Mouse (Mus musculus): ENCODE measurements around the gene Lmna.

Gene Lmna

DNA sequence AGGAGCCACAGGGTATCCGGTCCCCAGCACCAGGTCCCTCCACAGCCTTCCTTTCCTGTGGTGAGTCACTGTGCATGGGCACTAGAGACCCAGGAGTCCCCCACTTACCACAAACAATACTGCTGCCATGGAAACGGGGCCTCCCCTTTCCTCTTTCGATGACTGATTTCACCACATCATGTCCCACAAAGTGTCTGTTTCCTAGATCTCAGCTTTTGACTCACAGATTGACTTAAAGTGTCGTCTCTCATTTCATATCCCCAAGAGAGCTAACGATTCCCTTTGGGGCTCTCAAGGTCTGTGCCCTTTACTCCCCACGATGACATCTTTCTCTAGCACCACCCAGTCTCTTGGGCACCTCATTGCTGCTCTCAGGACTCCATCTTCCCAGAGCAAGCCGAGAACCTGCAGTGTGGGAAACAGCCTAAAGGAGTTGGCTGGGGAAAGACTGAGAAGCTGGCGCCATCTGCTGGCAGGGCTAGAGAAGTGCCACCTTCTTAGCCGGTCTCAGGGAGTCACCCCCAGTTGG, 12.1 kb upstream of the Lmna start:
- peak; percentile 74 for DNase-seq (ENCODE audit: low read depth, low spot score)

DNA sequence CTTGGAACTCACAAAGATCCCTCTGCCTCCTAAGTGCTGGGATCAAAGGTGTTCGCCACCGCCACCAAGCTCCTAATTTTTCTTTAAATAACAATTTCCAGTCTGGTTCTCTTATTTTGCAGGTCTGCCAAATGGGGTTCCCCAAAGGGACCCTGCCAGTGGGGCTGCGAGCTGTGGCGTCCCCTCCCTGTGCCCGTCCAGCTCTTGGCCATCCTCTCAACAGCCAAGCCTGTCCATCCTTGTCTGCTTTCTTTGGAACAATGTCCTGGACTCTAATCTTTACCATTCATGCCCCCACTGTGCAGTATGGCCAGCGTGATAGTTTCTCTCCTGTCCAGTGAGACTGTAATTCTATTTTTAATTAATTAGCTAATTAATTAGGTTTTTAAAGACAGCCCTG, 11.4 kb upstream of the Lmna start:
- DNase-seq (ENCODE audit: low read depth, low spot score) = no peak

DNA sequence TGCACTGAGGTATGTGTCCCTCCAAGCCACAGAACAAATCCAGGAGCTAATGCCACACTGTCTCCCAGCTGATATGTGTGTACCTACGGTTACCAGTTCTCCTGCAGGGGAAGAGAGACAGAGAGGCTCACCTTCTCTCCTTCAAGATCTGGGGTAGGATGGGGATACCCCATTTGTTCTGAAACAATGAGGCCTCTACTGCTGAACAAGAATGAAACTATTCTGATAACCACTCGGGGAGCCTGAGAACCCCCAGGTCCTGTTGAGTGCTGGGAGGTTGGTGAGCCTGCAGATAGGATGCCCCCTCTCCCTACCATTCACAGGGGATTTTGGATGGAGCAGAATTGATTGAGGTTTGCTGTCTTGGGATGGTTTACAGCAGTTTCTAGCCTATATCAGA, 10.3 kb upstream of the Lmna start:
- DNase-seq (ENCODE audit: low read depth, low spot score) = peak; percentile 47

DNA sequence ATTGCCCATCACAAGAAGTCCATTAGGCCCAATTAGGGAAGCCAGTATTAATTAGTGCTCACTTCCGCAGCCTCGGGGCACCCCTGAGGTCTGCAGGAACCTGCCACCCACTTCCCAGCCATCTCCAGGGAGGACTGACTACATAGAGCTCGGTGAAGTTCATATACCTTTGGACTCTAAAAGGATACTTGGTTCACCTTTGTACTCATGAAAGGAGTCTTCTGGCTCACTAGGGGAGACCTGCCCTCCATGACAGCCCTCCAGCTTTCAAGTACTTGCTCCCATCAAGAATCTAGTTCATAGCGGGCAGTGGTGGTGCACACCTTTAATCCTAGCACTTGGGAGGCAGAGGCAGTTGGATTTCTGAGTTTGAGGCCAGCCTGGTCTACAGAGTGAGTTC, 8.7 kb upstream of the Lmna start:
- DNase-seq (ENCODE audit: low read depth, low spot score) = no peak

DNA sequence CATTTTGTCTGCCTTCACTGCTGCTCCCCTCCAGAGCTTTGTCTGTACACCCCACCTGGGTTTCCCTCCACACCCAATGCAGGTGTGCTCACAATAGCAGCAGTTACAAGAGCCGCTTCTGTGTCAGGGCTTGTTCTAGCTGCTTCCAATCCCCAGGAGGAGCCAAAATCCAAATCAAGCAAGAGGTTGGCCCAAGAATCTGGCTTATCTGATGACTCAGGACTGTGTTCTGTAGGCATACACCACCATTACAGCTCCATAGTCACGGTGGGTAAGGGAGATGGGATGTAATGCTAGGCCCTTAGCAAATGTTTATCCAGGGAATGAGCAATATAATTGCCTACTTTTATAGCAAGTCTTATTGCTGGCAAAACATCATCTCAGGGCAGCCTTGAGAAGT, 6.7 kb upstream of the Lmna start:
- DNase-seq (ENCODE audit: low read depth, low spot score) = no peak

DNA sequence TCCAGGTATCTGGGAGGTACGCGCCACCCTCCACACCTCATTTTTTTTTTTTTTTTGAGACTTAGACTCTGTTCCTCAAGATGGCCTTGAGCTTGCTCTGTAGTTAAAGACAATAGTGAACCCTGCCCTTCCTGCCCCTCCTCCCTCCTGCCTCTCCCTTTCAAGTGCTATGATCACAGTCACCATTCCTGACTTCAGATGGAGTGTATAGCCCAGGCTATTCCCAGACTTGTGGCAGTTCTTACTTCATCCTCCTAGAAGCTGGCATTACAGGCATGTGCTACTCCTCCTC, 5.3 kb upstream of the Lmna start:
- no peak for DNase-seq (ENCODE audit: low read depth, low spot score)

DNA sequence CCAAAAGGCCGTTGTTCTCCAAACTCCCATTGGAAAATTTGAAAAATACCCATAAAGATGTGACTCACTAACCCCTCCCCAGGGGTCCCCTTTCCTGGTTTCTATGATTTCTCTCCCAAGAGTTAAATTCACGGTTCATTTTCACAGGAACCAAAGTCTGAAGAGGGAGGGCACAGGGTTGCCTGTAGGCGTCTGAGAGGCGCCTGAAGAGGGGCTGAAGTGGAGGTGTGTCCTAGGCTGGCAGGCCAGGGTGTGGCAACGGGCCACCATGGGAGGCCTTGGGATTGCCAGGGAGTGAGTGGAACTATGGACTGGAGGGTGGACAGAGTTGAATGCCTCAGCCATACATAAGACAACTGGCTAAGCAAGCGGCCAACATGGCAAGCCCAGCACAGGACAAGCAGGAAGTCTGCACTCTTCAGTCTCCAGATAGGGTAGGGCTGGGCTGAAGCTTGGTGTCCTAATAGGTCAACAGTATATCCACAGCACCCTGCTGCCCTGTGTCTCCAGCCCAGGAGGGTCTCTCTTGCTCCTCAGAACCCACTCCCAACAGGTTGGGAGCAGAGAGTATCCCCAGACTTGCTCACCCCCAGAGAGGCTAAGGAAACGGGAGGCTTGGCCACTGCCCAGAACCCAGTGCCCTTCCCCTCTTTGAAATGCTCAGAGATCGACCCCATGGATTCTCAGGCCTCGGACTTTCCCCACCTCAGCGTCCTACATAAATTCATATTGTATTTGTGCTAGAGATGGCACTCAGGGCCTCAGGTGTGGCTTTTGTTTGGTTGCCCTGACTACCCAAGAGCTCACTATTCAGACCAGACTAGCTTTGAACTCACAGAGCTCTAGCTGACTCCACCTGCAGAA, 4.7 kb upstream of the Lmna start:
- no peak for DNase-seq (ENCODE audit: low read depth, low spot score)

DNA sequence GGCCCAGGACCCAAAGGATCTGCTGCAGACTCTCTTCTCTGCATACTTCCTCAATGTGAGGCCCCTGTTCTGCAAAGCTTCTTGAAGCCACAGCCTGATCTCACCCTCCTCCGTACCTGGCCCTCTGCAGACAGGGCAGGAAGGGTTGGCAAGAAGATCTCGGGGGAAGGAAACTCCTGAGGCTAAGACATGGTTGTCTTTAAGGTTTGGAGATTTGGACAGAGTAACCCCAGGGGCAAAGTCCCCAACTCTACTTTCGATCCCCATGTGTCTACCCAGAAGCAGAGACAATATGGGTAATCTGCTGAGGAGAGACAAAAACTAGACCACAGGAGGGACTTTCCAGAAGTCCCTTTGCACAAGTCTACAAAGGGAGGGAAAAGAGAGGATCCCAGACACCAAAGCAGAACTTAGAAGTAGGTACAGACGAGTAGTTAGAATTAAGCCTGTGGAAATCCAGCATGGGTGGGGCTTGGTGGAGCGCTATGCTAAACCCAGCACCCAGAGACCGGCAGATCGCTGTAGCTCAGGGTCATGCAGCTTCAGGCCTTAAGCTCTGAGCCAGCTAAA, 3.9 kb upstream of the Lmna start:
- peak; percentile 73 for DNase-seq (ENCODE audit: low read depth, low spot score)

DNA sequence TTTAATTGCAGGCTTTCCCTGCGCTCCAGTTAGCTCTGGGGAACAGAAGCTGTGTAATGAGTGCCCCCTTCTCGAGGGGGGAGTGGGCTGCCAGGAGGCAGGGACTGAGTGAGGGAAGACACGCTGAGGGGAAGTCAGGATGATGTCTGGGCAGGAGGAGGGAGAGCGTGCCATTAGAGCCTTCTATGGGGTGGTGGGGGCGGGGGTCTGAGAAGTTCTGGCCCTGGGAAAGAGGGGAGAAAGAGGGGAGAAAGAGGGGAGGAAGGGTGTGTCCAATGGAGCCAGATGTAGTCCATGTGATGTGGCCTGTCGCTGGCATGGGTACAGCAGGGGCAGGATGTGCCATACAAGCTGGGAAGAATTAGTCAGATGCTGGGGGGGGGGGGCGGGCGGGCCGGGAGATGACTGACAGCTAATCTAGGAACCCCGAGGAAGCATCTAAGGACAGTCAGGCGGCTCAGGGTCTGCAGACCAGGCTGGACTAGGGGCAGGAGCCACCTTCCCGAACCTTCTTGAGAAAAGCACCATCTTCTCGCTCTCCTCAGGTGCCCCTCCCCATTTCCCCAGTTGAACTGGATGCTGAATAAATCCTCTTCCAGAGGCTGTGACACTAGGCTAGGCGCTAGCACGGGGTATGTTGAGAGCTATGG, 3.3 kb upstream of the Lmna start:
- no peak for DNase-seq (ENCODE audit: low read depth, low spot score)

DNA sequence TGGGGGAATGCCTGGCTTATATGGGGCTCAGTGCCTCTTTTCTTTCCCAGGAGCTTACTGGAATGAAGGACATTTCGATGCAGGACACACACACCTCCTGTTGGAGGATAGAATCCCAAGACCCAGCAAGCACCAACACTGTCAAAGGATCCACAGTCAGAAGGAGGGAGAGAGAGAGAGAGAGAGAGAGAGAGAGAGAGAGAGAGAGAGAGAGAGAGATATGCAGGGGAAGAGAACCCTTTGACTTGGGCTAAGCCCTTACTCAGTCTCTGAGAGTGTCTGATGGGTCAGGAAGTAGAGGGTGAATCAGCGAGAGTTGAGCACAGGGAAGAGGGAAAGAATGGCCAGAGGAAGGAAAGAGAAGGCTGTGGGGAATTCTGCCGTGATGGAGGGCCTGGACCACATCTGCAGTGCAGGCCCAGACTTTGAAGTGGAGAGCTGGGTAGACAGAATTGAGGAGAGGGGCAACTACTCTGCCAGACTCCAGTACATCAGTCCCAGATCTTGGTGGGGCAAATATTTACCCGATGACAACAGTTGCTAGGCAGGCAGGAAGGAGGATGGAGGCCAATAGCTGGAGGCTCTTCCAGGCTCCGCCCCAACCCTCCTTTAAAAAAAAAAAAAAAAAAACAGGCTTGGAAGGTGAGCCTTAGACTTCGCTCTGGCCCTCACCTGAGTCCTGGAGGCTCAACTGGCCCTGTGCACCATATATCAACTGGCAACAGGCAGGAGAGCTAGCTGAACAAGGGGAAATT, 2.6 kb upstream of the Lmna start:
- DNase-seq (ENCODE audit: low read depth, low spot score) = no peak

DNA sequence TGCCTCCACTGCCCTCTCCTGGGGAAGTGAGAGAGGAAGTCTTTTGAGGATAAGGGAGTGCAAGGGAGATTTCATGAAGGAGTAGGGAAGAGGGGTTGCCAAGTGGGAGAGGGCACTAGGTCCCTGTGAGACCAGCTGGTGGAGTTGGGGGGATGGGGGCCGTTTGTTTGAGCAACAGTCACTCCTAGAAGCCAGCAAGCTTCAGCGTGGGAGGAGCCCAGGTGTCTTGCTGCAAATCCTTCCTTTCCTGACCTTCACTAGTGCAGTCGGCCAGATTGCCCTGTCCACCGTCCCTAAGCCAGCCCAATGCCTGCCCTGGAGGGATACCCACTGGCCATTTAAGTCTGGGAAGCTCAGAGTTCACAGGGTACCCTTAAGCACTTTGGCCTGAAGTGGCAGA, 1.8 kb upstream of the Lmna start:
- no peak for DNase-seq (ENCODE audit: low read depth, low spot score)

DNA sequence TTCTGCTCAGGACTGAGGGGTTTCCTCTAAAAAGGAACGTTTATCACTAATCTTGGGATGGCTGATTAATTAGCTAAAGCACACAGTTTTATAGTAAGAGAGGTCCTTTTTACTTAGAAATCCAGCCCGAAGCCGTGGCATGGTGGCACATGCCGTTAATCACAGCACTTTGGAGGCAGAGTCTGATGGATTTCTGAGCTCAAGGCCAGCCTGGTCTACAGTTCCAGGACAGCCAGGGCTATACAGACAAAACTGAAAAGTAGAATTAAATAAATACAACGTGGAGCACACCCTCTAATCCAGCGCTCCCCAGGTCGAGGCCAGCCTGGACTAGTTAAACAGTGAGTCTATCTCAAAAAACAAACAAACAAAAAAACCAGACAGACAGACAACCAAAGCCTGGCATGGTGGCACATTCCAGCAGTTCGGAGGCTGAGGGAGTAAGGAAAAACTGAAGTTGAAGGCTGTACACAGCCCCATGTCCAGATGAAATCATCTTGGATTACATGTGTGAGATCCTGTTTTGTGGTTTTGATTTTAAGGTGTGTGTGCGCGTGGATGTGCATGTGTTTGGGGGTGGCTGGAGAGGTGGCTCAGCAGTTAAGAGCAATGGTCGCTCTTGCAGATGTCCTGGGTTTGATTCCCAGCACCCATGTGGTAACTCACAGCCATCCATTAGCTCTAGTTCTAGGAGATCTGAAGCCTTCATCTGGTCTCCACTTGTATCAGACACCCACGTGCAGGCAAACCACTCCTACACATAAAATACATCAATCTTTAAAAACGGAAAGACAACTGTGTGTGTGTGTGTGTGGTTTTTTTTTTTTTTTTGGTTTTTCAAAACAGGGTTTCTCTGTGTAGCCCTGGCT, 899 bp upstream of the Lmna start:
- DNase-seq (ENCODE audit: low read depth, low spot score) = no peak

DNA sequence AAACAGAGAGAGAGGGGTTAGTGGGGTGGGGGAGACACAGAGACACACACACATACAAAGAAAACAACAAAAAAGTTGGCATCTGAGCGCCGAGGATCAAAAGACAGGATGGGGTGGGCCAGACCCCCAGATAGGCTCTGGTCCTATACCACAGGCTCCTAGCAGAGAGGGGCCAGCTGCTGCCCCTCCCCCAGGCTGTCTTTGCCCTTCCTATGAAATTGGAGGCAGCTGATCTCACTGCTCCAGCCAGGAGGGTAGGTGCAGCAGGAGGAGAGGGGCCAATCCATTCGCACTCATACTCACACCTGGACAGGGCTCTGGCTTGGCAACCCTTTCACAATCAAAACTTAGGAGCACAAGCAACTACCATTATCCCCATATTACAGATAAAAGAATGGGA, 506 bp downstream of the Lmna start:
- no peak for DNase-seq (ENCODE audit: low read depth, low spot score)

DNA sequence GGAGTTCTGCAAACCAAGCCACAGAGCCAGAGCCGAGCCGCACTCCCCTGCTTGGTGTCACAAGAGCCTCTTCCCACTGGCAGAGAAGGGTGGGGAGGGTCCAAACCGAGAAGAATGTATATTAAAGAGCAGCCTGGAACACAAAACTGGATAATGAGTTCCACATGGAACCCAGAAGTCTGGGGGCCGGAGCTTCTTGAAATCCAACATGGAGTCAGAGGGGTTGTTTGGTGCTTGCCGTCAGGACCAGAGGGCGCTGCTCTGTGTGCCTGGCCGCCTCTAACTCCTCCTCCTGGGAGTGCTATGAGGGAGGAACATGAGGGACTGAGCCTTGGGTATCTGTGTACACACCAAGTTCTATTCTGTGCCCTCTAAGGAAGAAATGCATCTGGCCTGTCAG, 4.0 kb downstream of the Lmna start:
- DNase-seq (ENCODE audit: low read depth, low spot score) = no peak

DNA sequence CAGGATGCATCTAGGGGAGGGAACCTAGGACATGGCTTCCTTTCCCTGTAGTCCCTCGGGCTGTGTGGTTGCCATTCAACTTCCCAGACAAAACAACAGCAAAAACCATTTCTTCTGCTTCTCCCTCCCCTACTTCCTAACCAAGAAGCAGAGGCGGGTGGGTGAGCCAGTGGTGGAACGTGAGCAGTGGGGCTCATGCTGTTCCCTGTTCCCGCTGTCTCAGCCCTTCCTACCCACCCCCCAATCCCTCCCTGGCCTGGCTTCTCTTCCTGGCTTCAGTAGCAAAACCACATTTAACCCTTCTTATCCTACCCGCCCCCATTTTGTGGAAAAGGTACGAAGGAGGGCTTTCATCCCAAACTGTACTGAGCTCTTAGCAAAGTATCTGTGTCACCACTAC, 4.7 kb downstream of the Lmna start:
- DNase-seq (ENCODE audit: low read depth, low spot score) = no peak

DNA sequence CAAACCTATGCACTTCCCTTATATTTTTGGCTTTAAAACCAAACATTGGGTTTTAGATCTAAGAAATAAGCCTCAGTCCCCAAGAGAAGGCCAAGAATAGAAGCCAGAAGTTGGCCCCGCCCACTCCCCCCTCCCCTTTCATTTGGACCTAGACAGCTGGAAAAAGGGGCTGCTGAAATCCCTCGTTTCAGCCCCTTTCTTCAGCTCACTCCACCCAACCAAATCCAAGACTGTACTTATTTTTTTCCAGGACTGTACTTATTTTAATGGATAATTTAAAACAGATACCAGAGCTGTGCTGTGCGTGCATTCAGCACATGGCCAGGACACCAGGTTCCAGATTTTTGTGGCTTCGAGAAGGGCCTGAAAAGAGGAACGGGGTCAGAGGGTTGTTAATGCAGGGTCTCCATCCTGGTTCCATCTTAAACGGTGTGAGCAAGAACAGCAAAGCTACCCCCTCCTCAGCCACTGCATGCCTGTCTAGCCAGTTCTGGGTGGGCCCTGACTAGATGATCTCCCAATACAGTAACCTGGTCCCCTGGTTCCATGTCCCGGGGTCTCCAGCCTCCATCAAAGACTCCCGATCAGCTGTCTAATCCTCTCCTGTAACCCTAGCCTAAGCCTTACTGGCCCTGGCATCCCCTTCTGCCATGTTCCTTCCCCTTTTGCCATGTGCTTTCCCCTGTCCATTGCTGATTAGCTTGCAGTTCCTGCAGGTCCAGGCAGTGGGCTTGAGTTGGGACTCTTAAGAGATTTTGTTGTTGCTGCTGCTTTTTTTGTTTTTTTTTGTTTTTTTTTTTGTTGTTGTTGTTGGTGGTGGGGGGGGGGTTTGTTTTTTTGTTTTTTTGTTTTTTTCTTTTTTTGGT, 5.6 kb downstream of the Lmna start:
- DNase-seq (ENCODE audit: low read depth, low spot score) = no peak

DNA sequence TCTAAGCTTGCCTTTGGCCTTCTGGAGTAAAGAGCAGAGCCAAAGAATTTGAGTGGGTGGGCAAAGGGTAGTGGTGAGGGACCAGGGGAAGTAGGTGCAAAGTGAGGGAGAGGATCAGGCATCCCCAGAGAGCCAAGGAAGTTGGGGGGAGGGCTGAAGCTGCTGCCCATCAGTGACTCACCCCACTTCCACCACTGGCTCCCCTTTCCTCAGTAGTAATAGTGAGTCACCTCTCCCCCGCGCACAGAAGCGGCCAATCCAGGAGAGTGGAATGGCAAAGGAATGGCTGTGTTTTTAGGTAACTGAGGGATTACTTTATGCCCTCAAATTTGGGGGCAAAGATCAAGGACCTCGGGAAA, 6.3 kb downstream of the Lmna start:
- DNase-seq (ENCODE audit: low read depth, low spot score) = no peak

DNA sequence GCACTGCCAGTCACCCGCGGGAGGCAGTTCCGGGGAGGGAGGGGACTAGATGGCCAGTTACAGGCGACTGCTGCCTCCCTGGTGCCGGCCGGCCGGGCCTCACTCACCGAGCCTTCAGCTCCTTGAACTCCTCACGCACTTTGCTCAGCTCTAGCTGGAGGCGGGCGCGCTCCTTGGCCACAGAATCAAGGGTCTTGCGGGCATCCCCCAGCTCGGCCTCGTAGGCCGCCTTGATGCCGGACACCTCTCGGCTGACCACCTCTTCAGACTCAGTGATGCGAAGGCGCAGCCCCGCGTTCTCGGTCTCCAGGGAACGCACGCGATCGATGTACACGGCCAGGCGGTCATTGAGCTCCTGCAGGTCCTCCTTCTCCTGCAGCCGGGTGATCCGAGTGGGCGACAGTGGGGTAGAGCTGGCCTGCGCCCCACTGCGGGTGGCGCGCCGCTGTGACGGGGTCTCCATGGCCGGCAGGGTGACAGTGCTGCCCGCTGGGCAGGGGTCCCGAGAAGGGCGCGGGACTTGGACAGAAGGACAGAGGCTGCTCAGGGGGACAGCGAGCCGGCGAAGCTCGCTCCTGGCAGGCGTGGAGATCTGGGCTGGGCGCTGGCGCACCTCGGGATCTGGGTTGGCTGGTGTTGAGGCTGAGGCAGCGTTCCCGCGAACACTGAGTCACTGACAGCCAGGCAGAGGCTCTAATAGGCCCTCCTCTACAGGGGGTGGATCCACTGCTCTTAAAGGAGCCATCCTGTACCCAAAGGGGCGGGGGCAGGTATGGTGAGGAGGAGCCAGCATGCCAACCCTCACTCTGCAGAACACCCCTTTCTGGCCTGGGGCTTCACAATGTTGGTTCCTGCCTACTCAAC, 6.9 kb downstream of the Lmna start:
- no peak for DNase-seq (ENCODE audit: low read depth, low spot score)

DNA sequence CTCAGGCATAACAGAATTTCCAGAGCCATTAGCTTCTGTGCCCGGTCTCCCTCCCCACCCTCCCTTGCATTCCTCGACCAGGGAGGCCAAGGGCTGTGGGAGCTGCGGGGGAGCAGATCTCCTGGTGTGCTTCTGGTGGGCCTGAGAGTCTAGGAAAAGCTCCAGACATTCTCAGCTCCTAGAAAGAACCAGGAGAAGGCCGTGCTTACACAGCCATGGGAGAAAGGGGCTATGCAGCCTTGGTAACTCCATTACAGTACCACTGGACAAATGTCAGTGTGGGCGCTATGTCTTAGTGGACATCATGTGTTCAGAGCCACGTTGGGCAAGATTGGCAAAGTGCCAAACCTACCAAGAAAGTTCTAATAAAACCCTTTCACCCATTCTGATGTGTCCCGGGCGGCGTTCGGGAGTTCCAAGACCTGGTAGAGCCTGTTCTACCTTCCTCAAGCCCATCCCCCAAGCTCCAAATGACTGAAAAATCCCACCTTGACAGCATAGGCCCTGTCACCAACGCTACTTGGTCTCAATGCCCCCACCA, 7.7 kb downstream of the Lmna start:
- DNase-seq (ENCODE audit: low read depth, low spot score) = no peak
